Mouse (Mus musculus) lung, embryonic 14.5 days (tissue): ENCODE data around the gene Prc1. TPM values are rescaled to one million over a fixed set of nuclear protein-coding genes. Genes with fewer than 3 reads are reported as not detected.

ENCODE experiments used
- ATAC-seq: fragments of 200-750 bp; cut with Nextera tagmentation; 2 replicates; pipeline ENCODE4 v1.8.0; 2017; ENCODE audit warnings: mild to moderate bottlenecking, moderate TSS enrichment, moderate library complexity; ENCODE audit not compliant: insufficient read depth
- DNase-seq: peaks from one replicate; pipeline ENCODE4 v3.0.0-alpha.2; 2015
- H3K27ac ChIP-seq: fragments of 300-500 bp; sonication (generic); 2 replicates; pipeline ENCODE4 v1.5.1; 2014; ENCODE audit warnings: low read depth, mild to moderate bottlenecking, moderate library complexity
- H3K27me3 ChIP-seq: fragments of 300-500 bp; sonication (generic); 2 replicates; pipeline ENCODE4 v1.6.1; 2014; ENCODE audit warnings: low read length, control low read depth; ENCODE audit not compliant: insufficient read depth
- H3K36me3 ChIP-seq: fragments of 300-500 bp; sonication (generic); 2 replicates; pipeline ENCODE4 v1.6.1; 2014; ENCODE audit warnings: control low read depth; ENCODE audit not compliant: insufficient read depth
- H3K4me1 ChIP-seq: fragments of 300-500 bp; sonication (generic); 2 replicates; pipeline ENCODE4 v1.6.1; 2014; ENCODE audit warnings: antibody characterized with exemption, control low read depth; ENCODE audit not compliant: insufficient read depth
- H3K4me2 ChIP-seq: fragments of 300-500 bp; sonication (generic); 2 replicates; pipeline ENCODE4 v1.6.1; 2014; ENCODE audit warnings: mild to moderate bottlenecking
- H3K4me3 ChIP-seq: fragments of 300-500 bp; sonication (generic); 2 replicates; pipeline ENCODE4 v1.5.1; 2014; ENCODE audit warnings: low read depth, low read length
- H3K9ac ChIP-seq: fragments of 300-500 bp; sonication (generic); 2 replicates; pipeline ENCODE4 v1.6.1; 2014
- H3K9me3 ChIP-seq: fragments of 300-500 bp; sonication (generic); 2 replicates; pipeline ENCODE4 v1.6.1; 2016; ENCODE audit warnings: low read depth, low read length, control low read depth
- CTCF ChIP-seq: IDR thresholded peaks from 2 replicates; pipeline ENCODE4 v1.5.1; 2016; ENCODE audit warnings: antibody characterized with exemption, low read depth
- whole genome bisulfite sequencing: fragments of 180-500 bp; shearing (Covaris S2); extraction: QIAGEN DNeasy Blood & Tissue Kit; methylation state at CpG from one replicate; pipeline ENCODE4 v1.1.7; 2014; 5-methylcytosine and 5-hydroxymethylcytosine counted together
- polyA plus RNA-seq: library from polyadenylated mRNA; unstranded; fragments of >200 nt; fragmentation: Nextera tagmentation; extraction: Ambion mirVana; gene quantifications from 2 replicates; pipeline ENCODE4 v1.2.1, GENCODE M21; 2014

The Prc1 gene
- polyA plus RNA-seq, 1 experiment from 2014 or later, result 206 TPM

GRCm38 (mm10) chr7:80257706-80258105 is 36.5 kb upstream of the Prc1 start:
- no peak for TF ChIP-seq CTCF
- Histone ChIP-seq H3K4me3 (no peak overlapping the region), H3K9ac (no peak overlapping the region), H3K4me2 (no peak overlapping the region), H3K27me3 (no peaks in the 10 kb centered on the region), H3K4me1 (no peaks in the 10 kb centered on the region), H3K27ac (no peak overlapping the region), H3K36me3 (no peaks in the 10 kb centered on the region), H3K9me3 (no peaks in the 10 kb centered on the region)
- no peak for ATAC-seq
- DNase-seq, result no peak
- WGBS, result 61% methylated on average over 2 of the region's 2 CpGs

- no peaks in the 10 kb centered on the region for H3K9me3 ChIP-seq
- H3K27ac ChIP-seq, result peak within 1 kb of the TSS; percentile 78
- TF ChIP-seq CTCF, result 0 out of 2 replicates have a peak, but pooled peaks have one; percentile 23
- H3K4me1 ChIP-seq, result no peaks in the 10 kb centered on the region
- no peaks in the 10 kb centered on the region for H3K27me3 ChIP-seq
- H3K4me2 ChIP-seq, result peak within 1 kb of the TSS; percentile 77
- peak; percentile 88 for ATAC-seq
- peak within 1 kb of the TSS; percentile 76 for H3K4me3 ChIP-seq
- DNase-seq, result peak; percentile 93
- H3K9ac ChIP-seq, result peak within 1 kb of the TSS; percentile 85
- H3K36me3 ChIP-seq, result peaks cover 28% of the 10 kb centered on the region
- 25% methylated on average over 40 of the region's 40 CpGs for WGBS
These were observed 33.5 kb upstream of the Prc1 start, which contains the start of gene Ngrn for GRCm38 (mm10) chr7:80260625-80261371. TSS of gene Ngrn (plus strand) at chr7:80261215.

- DNase-seq (peak; percentile 26), ATAC-seq (peak; percentile 70)
- Histone ChIP-seq H3K9ac (peak overlapping the region; percentile 85), H3K4me2 (peak overlapping the region; percentile 77), H3K27ac (peak overlapping the region; percentile 78), H3K27me3 (no peaks in the 10 kb centered on the region), H3K4me1 (no peaks in the 10 kb centered on the region), H3K9me3 (no peaks in the 10 kb centered on the region), H3K36me3 (peaks cover 35% of the 10 kb centered on the region), H3K4me3 (peak overlapping the region; percentile 76)
- WGBS, result under 1% methylated on average over 32 of the region's 32 CpGs
- no peak for TF ChIP-seq CTCF
These were observed 32.8 kb upstream of the Prc1 start for GRCm38 (mm10) chr7:80261372-80261990.

- WGBS, result 93% methylated on average over 12 of the region's 12 CpGs
- no peak overlapping the region for H3K4me3 ChIP-seq
- DNase-seq, result no peak
- H3K27ac ChIP-seq, result no peak overlapping the region
- peaks cover 4% of the 10 kb centered on the region; the same call in 1 of the 2 replicates for H3K4me1 ChIP-seq
- no peak overlapping the region for H3K9ac ChIP-seq
- no peak for TF ChIP-seq CTCF
- no peak for ATAC-seq
- H3K27me3 ChIP-seq, result no peaks in the 10 kb centered on the region
- no peaks in the 10 kb centered on the region for H3K9me3 ChIP-seq
- peaks cover 42% of the 10 kb centered on the region for H3K36me3 ChIP-seq
- H3K4me2 ChIP-seq, result no peak overlapping the region
These were observed 29.6 kb upstream of the Prc1 start for GRCm38 (mm10) chr7:80264606-80265005.

GRCm38 (mm10) chr7:80267764-80268163 is 26.5 kb upstream of the Prc1 start:
- H3K9me3 ChIP-seq, result no peaks in the 10 kb centered on the region
- 71% methylated on average over 1 of the region's 1 CpGs for WGBS
- ATAC-seq (no peak), DNase-seq (no peak)
- no peak for TF ChIP-seq CTCF
- no peak overlapping the region for H3K4me2 ChIP-seq
- H3K27me3 ChIP-seq, result no peaks in the 10 kb centered on the region
- no peak overlapping the region for H3K27ac ChIP-seq
- H3K4me1 ChIP-seq, result peaks cover 8% of the 10 kb centered on the region; the same call in 1 of the 2 replicates
- no peak overlapping the region for H3K9ac ChIP-seq
- no peak overlapping the region for H3K4me3 ChIP-seq
- peaks cover 46% of the 10 kb centered on the region for H3K36me3 ChIP-seq

GRCm38 (mm10) chr7:80268897-80269750 is 25.1 kb upstream of the Prc1 start, which contains the start of gene Vps33b:
TSS of gene Vps33b (plus strand) at chr7:80269649.
- no peak for TF ChIP-seq CTCF
- Histone ChIP-seq H3K27ac (peak within 1 kb of the TSS; percentile 63; the same call in 1 of the 2 replicates), H3K4me3 (peak within 1 kb of the TSS; percentile 82), H3K4me2 (peak within 1 kb of the TSS; percentile 90), H3K9me3 (no peaks in the 10 kb centered on the region), H3K4me1 (peaks cover 8% of the 10 kb centered on the region; the same call in 1 of the 2 replicates), H3K9ac (peak within 1 kb of the TSS; percentile 75), H3K27me3 (no peaks in the 10 kb centered on the region), H3K36me3 (peaks cover 40% of the 10 kb centered on the region)
- 3% methylated on average over 21 of the region's 21 CpGs for WGBS
- DNase-seq, result peak; percentile 98
- ATAC-seq, result peak; percentile 94
